Mouse (Mus musculus) limb, embryonic 15.5 days (tissue): Measurements from ENCODE around the gene Gadd45g. TPM values are rescaled to one million over a fixed set of nuclear protein-coding genes. Genes with fewer than 3 reads are reported as not detected.
A peak's percentile ranks its signal among the peaks of the same experiment; 100 is the strongest.

ENCODE experiments used
- ATAC-seq: fragments of 200-750 bp; cut with Nextera tagmentation; 2 replicates; pipeline ENCODE4 v1.8.0; 2017; ENCODE audit warnings: low read depth, moderate TSS enrichment; ENCODE audit not compliant: insufficient number of reproducible peaks, low FRiP score, low TSS enrichment
- H3K27ac ChIP-seq: fragments of 300-500 bp; sonication (generic); 2 replicates; pipeline ENCODE4 v1.5.1; 2015; ENCODE audit warnings: moderate library complexity, mild to moderate bottlenecking, inconsistent platforms
- H3K27me3 ChIP-seq: fragments of 300-500 bp; sonication (generic); 2 replicates; pipeline ENCODE4 v1.6.1; 2015; ENCODE audit warnings: inconsistent platforms
- H3K36me3 ChIP-seq: fragments of 300-500 bp; sonication (generic); 2 replicates; pipeline ENCODE4 v1.6.1; 2015; ENCODE audit warnings: inconsistent platforms
- H3K4me1 ChIP-seq: fragments of 300-500 bp; sonication (generic); 2 replicates; pipeline ENCODE4 v1.6.1; 2015; ENCODE audit warnings: inconsistent platforms
- H3K4me2 ChIP-seq: fragments of 300-500 bp; sonication (generic); 2 replicates; pipeline ENCODE4 v1.6.1; 2015; ENCODE audit warnings: mild to moderate bottlenecking, inconsistent platforms
- H3K4me3 ChIP-seq: fragments of 300-500 bp; sonication (generic); 2 replicates; pipeline ENCODE4 v1.5.1; 2015; ENCODE audit warnings: mild to moderate bottlenecking, inconsistent platforms
- H3K9ac ChIP-seq: fragments of 300-500 bp; sonication (generic); 2 replicates; pipeline ENCODE4 v1.6.1; 2015; ENCODE audit warnings: inconsistent platforms
- H3K9me3 ChIP-seq: fragments of 300-500 bp; sonication (generic); 2 replicates; pipeline ENCODE4 v1.6.1; 2016; ENCODE audit warnings: inconsistent platforms
- whole genome bisulfite sequencing: fragments of 180-500 bp; shearing (Covaris S2); methylation state at CpG from one replicate; pipeline ENCODE4 v1.1.7; 2015; 5-methylcytosine and 5-hydroxymethylcytosine counted together
- polyA plus RNA-seq: library from polyadenylated mRNA; unstranded; fragments of >200 nt; fragmentation: Nextera tagmentation; extraction: Ambion mirVana; gene quantifications from 2 replicates; pipeline ENCODE4 v1.2.1, GENCODE M21; 2015

Gadd45g gene
- polyA plus RNA-seq, 1 experiment from 2014 or later, result 61.7 TPM

DNA sequence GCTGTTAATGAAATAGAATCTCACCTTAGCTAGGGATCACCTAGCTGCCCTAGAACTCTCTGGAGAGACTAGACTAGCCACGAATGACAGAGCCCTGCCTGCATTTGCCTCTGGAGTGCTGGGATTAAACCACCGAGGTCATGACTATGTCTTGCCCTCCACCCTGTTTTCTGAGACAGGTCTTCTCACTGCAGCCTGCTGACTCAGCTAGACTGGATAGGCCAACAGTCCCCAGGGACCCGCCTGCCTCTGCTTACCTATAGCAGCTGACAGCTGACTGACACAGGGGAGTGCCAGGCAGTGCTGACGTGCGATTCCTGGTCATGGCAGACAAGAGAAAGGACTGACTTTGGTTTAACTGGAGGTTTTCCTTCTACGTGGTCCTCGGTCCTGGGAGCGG is 12.7 kb downstream of the Gadd45g start:
- WGBS, result 88% methylated on average over 8 of the region's 8 CpGs
- H3K4me1 ChIP-seq, result 0 out of 2 replicates have a peak, but pooled peaks cover 2% of the 10 kb centered on the region
- no peaks in the 10 kb centered on the region for H3K27me3 ChIP-seq
- H3K36me3 ChIP-seq, result no peaks in the 10 kb centered on the region
- H3K9ac ChIP-seq, result no peak overlapping the region
- no peak for ATAC-seq
- H3K27ac ChIP-seq, result no peak overlapping the region
- no peak overlapping the region for H3K4me3 ChIP-seq
- H3K9me3 ChIP-seq, result no peaks in the 10 kb centered on the region
- no peak overlapping the region for H3K4me2 ChIP-seq

DNA sequence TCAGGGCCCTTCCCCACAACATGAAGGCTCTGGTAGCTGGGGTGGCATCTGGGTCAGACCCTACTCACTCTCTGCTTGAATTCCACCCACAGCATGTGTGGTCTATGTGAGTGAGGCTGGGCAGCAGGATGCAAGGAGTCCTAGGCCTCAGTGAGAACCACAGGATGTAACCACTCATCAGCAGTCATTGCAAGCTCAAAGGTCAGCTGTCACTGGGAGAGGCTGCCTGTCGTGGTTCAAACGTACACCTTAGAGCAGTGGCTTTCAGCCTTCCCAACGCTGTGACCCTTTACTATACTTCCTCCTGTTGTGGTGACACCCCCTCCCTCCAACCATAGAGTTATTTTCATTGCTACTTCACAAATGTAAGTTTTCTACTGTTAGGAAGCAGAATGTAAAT is 13.3 kb downstream of the Gadd45g start:
- no peak overlapping the region for H3K9ac ChIP-seq
- WGBS, result 52% methylated on average over 3 of the region's 3 CpGs
- no peaks in the 10 kb centered on the region for H3K4me1 ChIP-seq
- ATAC-seq, result no peak
- no peak overlapping the region for H3K27ac ChIP-seq
- H3K36me3 ChIP-seq, result no peaks in the 10 kb centered on the region
- no peaks in the 10 kb centered on the region for H3K27me3 ChIP-seq
- H3K9me3 ChIP-seq, result no peaks in the 10 kb centered on the region
- H3K4me2 ChIP-seq, result no peak overlapping the region
- H3K4me3 ChIP-seq, result no peak overlapping the region

DNA sequence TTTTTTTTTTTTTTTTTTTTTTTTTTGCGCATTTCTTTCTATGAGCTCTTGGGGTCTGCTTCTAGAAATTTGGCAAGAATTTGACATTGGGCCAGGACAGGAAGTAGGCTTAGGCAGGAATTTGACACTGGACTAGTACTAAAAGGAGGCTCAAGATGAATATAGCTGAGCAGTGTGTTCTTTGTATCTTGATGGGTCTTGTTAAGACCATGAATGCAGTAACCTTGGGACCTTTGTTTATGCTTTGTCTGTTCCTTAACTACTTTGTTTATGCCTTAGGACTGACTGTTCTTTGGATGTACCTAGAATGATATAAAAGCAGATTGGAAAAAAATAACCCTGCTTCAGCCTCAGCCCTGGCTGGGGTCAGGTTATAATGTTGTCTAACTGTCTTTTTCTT is 16.3 kb downstream of the Gadd45g start:
- Histone ChIP-seq H3K9ac (no peak overlapping the region), H3K4me3 (no peak overlapping the region), H3K4me1 (0 out of 2 replicates have a peak, but pooled peaks cover 10% of the 10 kb centered on the region), H3K9me3 (no peaks in the 10 kb centered on the region), H3K27me3 (no peaks in the 10 kb centered on the region; the same call in 1 of the 2 replicates), H3K4me2 (no peak overlapping the region), H3K36me3 (no peaks in the 10 kb centered on the region), H3K27ac (no peak overlapping the region)
- 69% methylated on average over 1 of the region's 1 CpGs for WGBS
- ATAC-seq, result no peak

- H3K27me3 ChIP-seq, result no peaks in the 10 kb centered on the region; the same call in 1 of the 2 replicates
- no peak overlapping the region for H3K4me3 ChIP-seq
- 46% methylated on average over 11 of the region's 11 CpGs for WGBS
- ATAC-seq, result no peak
- H3K36me3 ChIP-seq, result no peaks in the 10 kb centered on the region
- no peak overlapping the region for H3K4me2 ChIP-seq
- no peaks in the 10 kb centered on the region for H3K9me3 ChIP-seq
- no peak overlapping the region for H3K9ac ChIP-seq
- H3K4me1 ChIP-seq, result peaks cover 23% of the 10 kb centered on the region
- H3K27ac ChIP-seq, result no peak overlapping the region
Measured at GRCm38 (mm10) chr13:51866151-51866659, 19.7 kb downstream of the Gadd45g start.

DNA sequence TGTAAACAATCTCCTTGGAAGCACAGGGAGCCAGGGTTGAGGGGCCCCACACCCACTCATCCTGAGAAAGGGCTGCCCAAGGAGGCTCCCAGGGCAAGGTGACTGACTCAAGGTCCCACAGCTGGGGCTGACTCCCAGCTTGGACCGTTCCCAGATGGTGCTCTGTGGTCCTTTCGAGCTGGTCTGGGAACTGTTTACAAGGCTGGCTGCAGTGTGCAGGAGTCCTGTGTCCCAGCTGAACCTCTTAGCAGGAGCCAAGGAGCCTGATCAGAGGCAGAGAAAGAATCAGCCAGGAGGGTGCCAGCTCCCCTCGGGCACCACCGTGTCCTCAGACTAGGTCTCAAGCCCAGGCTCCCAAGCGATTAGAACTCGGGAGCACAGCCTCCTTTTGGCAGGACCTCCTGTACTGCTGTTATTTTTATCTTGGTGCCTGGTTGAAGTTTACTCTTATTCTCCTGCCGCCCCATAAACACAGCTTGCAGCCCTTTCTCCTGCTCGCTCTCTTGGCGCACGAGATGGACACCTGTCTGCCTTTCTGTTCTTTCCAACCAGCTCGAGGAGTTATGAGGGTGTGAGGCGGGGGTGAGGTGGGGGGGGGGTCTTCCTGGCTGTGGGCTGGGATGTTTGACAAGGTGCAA is 22.1 kb downstream of the Gadd45g start:
- H3K36me3 ChIP-seq, result no peaks in the 10 kb centered on the region
- no peaks in the 10 kb centered on the region; the same call in 1 of the 2 replicates for H3K27me3 ChIP-seq
- ATAC-seq, result no peak
- H3K9ac ChIP-seq, result no peak overlapping the region
- H3K27ac ChIP-seq, result peak overlapping the region; percentile 5; the same call in 1 of the 2 replicates
- H3K4me1 ChIP-seq, result peaks cover 23% of the 10 kb centered on the region
- H3K4me3 ChIP-seq, result no peak overlapping the region
- H3K4me2 ChIP-seq, result no peak overlapping the region
- no peaks in the 10 kb centered on the region for H3K9me3 ChIP-seq
- WGBS, result 19% methylated on average over 12 of the region's 12 CpGs

DNA sequence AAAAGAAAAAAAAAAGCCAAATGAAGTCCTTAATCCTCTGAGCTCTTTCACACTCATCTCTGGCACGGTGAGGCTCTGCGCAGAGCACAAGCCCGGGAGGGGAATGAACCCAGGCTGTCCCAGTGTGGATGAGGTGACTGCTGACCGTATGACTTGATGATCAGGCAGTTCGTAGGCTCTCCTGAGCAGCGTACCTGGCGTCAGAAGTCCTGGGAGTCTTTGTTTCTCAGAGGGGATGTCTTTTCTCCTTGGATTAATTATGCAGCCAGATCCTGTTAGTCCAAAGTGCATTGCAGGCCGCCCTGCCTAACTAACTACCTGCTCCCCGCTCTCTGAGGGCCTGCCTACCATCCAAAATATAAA is 22.6 kb downstream of the Gadd45g start:
- 59% methylated on average over 9 of the region's 9 CpGs for whole genome bisulfite sequencing
- H3K4me2 ChIP-seq, result no peak overlapping the region
- no peaks in the 10 kb centered on the region; the same call in 1 of the 2 replicates for H3K27me3 ChIP-seq
- no peaks in the 10 kb centered on the region for H3K36me3 ChIP-seq
- peaks cover 23% of the 10 kb centered on the region for H3K4me1 ChIP-seq
- H3K9ac ChIP-seq, result no peak overlapping the region
- H3K27ac ChIP-seq, result no peak overlapping the region
- no peaks in the 10 kb centered on the region for H3K9me3 ChIP-seq
- H3K4me3 ChIP-seq, result no peak overlapping the region
- no peak for ATAC-seq

GRCm38 (mm10) chr13:51871148-51871547 is 24.7 kb downstream of the Gadd45g start:
- Histone ChIP-seq H3K9ac (no peak overlapping the region), H3K4me2 (no peak overlapping the region), H3K36me3 (no peaks in the 10 kb centered on the region), H3K9me3 (no peaks in the 10 kb centered on the region), H3K4me1 (peaks cover 21% of the 10 kb centered on the region), H3K27ac (no peak overlapping the region), H3K27me3 (no peaks in the 10 kb centered on the region; the same call in 1 of the 2 replicates), H3K4me3 (no peak overlapping the region)
- no peak for ATAC-seq
- 90% methylated on average over 4 of the region's 4 CpGs for WGBS

GRCm38 (mm10) chr13:51872252-51872962 is 25.9 kb downstream of the Gadd45g start:
- no peaks in the 10 kb centered on the region for H3K9me3 ChIP-seq
- H3K4me1 ChIP-seq, result peaks cover 14% of the 10 kb centered on the region
- H3K9ac ChIP-seq, result no peak overlapping the region
- no peak for ATAC-seq
- no peak overlapping the region for H3K27ac ChIP-seq
- H3K27me3 ChIP-seq, result no peaks in the 10 kb centered on the region; the same call in 1 of the 2 replicates
- no peaks in the 10 kb centered on the region for H3K36me3 ChIP-seq
- H3K4me2 ChIP-seq, result no peak overlapping the region
- H3K4me3 ChIP-seq, result no peak overlapping the region
- 90% methylated on average over 9 of the region's 9 CpGs for WGBS

- peaks cover 13% of the 10 kb centered on the region for H3K4me1 ChIP-seq
- no peak overlapping the region for H3K27ac ChIP-seq
- no peak overlapping the region for H3K4me3 ChIP-seq
- ATAC-seq, result no peak
- WGBS, result 86% methylated on average over 9 of the region's 9 CpGs
- H3K27me3 ChIP-seq, result no peaks in the 10 kb centered on the region
- no peak overlapping the region for H3K4me2 ChIP-seq
- H3K9ac ChIP-seq, result no peak overlapping the region
- H3K9me3 ChIP-seq, result no peaks in the 10 kb centered on the region
- no peaks in the 10 kb centered on the region for H3K36me3 ChIP-seq
Measured at GRCm38 (mm10) chr13:51872963-51873514, 26.6 kb downstream of the Gadd45g start.

- no peak overlapping the region for H3K4me3 ChIP-seq
- ATAC-seq, result no peak
- H3K27me3 ChIP-seq, result no peaks in the 10 kb centered on the region
- WGBS, result 82% methylated on average over 5 of the region's 5 CpGs
- no peaks in the 10 kb centered on the region for H3K36me3 ChIP-seq
- H3K27ac ChIP-seq, result no peak overlapping the region
- no peak overlapping the region for H3K9ac ChIP-seq
- peaks cover 6% of the 10 kb centered on the region; the same call in 1 of the 2 replicates for H3K4me1 ChIP-seq
- H3K9me3 ChIP-seq, result no peaks in the 10 kb centered on the region
- H3K4me2 ChIP-seq, result no peak overlapping the region
Measured at GRCm38 (mm10) chr13:51873786-51874185, 27.3 kb downstream of the Gadd45g start.

DNA sequence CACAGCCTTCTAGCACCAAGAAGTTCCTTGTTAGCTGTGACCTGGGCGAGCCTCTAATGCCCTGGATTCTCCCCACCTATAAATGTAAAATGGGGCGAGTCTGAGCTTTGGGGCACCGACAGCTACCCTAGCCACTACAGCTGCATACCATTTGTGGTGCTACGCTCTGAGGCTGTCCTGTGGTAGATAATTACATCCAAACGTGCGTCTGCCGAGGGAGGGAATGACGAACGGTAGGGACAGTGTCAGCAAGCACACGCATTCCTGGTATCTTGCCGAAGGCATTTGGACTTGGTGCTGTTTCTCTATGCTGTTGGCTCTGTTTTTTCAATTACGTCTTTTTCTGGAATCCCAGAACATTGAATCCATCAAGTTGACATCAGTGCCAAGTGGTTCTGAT is 29.7 kb downstream of the Gadd45g start:
- Histone ChIP-seq H3K9ac (no peak overlapping the region), H3K27ac (no peak overlapping the region), H3K4me1 (no peaks in the 10 kb centered on the region), H3K27me3 (no peaks in the 10 kb centered on the region), H3K9me3 (no peaks in the 10 kb centered on the region), H3K36me3 (no peaks in the 10 kb centered on the region), H3K4me2 (no peak overlapping the region), H3K4me3 (no peak overlapping the region)
- no peak for ATAC-seq
- 29% methylated on average over 12 of the region's 12 CpGs for WGBS

DNA sequence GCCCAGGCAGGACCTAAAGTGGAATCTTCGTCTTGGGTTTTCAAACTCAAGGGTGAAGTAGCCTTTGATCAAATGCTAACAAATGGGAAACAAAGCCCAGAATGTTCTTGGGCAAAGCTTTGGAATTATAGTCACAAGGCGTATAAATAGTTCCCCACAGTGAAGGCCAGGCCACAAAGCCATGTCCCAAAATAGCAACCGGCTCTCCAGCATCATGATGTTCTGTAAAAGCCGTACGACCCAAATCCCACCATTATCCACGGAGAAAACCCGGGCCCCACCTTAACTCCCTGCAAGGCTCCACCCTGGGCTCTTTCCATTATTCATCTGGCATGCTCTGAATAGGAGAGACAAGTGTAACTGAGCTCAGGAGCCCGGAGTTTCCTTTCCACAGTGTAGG is 32.3 kb downstream of the Gadd45g start:
- H3K4me3 ChIP-seq, result no peak overlapping the region
- H3K27ac ChIP-seq, result no peak overlapping the region
- H3K9ac ChIP-seq, result no peak overlapping the region
- H3K27me3 ChIP-seq, result no peaks in the 10 kb centered on the region
- H3K4me1 ChIP-seq, result peaks cover 3% of the 10 kb centered on the region
- WGBS, result 59% methylated on average over 8 of the region's 8 CpGs
- no peak overlapping the region for H3K4me2 ChIP-seq
- H3K36me3 ChIP-seq, result no peaks in the 10 kb centered on the region
- no peaks in the 10 kb centered on the region for H3K9me3 ChIP-seq
- no peak for ATAC-seq
